Mouse (Mus musculus) ZHBTc4 (cell line): ENCODE data around the gene Srcin1.

Source experiments
- DNase-seq: peaks from one replicate; pipeline ENCODE4 v3.0.0-alpha.2; 2011; ENCODE audit warnings: low read depth, low spot score

The Srcin1 gene

GRCm38 (mm10) chr11:97509058-97509457, 66.9 kb downstream of the Srcin1 start:
- DNase-seq, result no peak

- no peak for DNase-seq
These were observed 67.8 kb downstream of the Srcin1 start for GRCm38 (mm10) chr11:97508198-97508597.

GRCm38 (mm10) chr11:97506331-97506730, 69.7 kb downstream of the Srcin1 start:
- no peak for DNase-seq

GRCm38 (mm10) chr11:97505784-97506183, 70.2 kb downstream of the Srcin1 start:
- DNase-seq, result no peak

- DNase-seq, result peak; percentile 62
These were observed 73.1 kb downstream of the Srcin1 start for GRCm38 (mm10) chr11:97502846-97503245.

- peak; percentile 82 for DNase-seq
These were observed 73.6 kb downstream of the Srcin1 start for GRCm38 (mm10) chr11:97502383-97502782.

GRCm38 (mm10) chr11:97500720-97501448, 75.1 kb downstream of the Srcin1 start:
- no peak for DNase-seq

GRCm38 (mm10) chr11:97499865-97500719, 75.9 kb downstream of the Srcin1 start, which contains the start of gene 4933428G20Rik:
Gene 4933428G20Rik (minus strand): TSS chr11:97500340.
- no peak for DNase-seq

GRCm38 (mm10) chr11:97497543-97497942, 78.4 kb downstream of the Srcin1 start:
- DNase-seq, result no peak

- DNase-seq, result no peak
These were observed 83.2 kb downstream of the Srcin1 start for GRCm38 (mm10) chr11:97492836-97493235.

GRCm38 (mm10) chr11:97491640-97492039, 84.3 kb downstream of the Srcin1 start:
- DNase-seq, result no peak

GRCm38 (mm10) chr11:97489589-97490324, 86.2 kb downstream of the Srcin1 start:
- peak; percentile 93 for DNase-seq

GRCm38 (mm10) chr11:97487656-97488055, 88.3 kb downstream of the Srcin1 start:
- DNase-seq, result no peak

GRCm38 (mm10) chr11:97485661-97486060, 90.3 kb downstream of the Srcin1 start:
- DNase-seq, result peak; percentile 24

GRCm38 (mm10) chr11:97479824-97480223, 96.2 kb downstream of the Srcin1 start:
- no peak for DNase-seq

GRCm38 (mm10) chr11:97479085-97479484, 96.9 kb downstream of the Srcin1 start:
- no peak for DNase-seq

- no peak for DNase-seq
These were observed 97.6 kb downstream of the Srcin1 start for GRCm38 (mm10) chr11:97478345-97478744.

GRCm38 (mm10) chr11:97477431-97477830, 98.6 kb downstream of the Srcin1 start:
- DNase-seq, result no peak

- DNase-seq, result peak; percentile 88
These were observed 99.5 kb downstream of the Srcin1 start for GRCm38 (mm10) chr11:97476334-97477095.

GRCm38 (mm10) chr11:97471276-97471675, 104.7 kb downstream of the Srcin1 start:
- DNase-seq, result peak; percentile 95

GRCm38 (mm10) chr11:97469828-97470227, 106.2 kb downstream of the Srcin1 start:
- no peak for DNase-seq
